Mouse (Mus musculus) ovary, postnatal 10 days (tissue): ENCODE data around the gene Abhd17c.
A peak's percentile ranks its signal among the peaks of the same experiment; 100 is the strongest.

Experiments used
- DNase-seq: peaks from one replicate; pipeline ENCODE4 v3.0.0; 2022; ENCODE audit warnings: low spot score

Gene Abhd17c

DNA sequence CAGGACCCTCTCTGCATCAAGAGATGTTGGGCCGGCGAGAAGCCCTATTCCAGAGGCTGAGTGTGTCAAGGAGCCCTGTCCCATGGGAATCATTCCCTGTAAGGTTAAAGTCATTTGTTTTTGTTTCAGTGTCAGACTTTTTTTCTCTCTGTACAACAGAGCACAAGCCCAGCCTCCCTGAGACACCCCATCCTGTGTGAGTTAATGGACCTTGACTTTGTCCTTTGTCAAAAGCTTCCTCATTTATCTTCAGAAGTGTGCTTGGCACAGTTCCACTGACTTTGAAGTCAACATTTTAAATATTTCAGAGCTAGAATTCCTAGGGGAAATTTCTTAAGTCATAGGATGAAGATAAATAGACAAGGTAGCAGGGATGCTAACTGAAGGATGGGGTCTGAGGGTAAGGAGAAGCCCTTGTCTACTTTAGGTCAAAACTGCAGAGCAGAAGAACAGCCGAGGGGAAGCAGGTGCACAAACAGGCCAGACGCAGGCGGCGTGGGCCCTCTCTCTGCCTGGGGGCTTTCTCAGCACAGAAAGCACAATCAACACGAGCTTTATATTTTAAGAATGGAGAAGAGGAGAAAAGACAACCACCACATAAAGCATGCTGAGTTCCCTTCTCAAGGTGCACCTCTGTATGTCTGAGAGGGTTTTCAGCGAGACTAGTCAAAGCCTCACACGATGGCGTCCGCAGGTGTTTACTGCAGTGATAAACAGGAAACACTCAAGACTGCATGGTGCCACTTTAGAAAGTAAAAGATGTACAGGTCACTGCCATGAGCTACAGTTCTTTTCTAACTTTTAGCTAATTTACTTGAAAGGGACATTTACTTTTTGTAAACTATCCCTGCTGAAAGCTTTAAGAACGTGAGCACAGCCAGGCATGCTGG lies 32.2 kb downstream of the Abhd17c start:
- DNase-seq, result no peak

DNA sequence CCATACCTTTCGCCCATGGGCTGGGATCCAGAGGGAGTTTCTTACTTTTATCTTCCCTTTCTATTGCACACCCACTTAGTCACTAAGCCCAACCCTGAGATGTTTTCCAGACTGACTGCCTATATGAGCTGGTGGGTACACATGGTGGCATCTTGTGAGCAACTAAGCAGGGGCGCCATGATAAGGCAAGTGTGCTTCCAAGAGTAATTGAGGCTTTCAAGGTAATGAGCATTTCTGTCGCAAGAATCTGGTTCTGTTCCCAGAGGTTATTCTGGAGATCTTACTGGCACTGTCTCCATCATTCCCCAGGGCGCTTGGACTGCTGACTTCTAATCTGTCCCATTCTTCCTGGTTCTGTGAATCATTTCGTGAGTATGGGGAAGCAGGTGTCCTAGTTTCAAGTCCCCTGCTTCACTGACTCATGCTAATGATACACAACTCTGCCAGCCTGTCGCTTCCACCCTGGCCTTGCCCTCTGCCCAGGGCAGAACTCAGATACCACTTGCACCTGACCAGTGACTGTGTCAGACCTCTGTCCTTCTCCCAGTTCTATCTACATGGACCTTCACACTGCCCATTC lies 34.1 kb downstream of the Abhd17c start:
- DNase-seq, result no peak

DNA sequence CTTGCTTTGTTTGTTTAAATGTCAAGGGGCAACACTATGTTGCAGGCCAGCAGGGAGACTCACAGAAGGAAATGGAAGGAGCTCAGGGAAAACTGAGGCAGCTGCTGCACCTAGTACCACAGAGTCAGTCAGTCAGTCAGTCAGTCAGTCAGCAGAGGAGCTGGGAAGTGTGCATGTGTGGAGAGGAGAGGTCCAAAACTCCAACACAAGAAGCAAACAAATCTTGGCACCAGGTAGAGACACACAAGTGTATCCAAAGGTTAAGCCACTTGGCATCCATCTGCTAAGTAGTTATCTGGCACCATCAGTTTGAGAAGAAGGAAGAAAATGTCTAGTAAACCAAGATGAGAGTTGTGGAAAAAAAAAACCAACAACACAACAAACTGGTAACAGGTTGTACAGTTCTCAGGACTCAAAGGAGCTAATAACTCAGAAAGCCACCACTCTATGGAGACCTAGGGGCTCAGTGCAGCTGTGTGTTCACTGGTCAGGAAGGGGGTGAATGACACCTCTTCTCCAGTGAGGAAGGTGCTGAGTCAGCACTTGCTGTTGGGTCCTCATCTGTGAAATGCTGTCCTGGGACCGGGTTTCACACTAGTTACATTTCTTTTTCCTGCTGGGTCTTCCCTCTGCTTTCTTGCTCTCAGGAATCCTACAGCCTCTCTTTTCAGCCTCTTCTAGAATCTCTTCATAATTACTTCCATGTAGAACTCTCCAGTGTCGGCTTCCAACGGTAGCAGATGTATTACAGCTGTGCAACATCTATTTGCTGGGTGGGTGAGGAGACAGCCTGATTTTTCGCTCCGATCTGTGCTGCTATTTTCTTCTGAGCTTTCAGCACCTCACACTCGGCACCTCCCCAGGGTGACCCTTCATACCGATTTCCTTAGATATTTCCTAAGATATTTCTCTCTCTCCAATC lies 34.8 kb downstream of the Abhd17c start:
- no peak for DNase-seq

DNA sequence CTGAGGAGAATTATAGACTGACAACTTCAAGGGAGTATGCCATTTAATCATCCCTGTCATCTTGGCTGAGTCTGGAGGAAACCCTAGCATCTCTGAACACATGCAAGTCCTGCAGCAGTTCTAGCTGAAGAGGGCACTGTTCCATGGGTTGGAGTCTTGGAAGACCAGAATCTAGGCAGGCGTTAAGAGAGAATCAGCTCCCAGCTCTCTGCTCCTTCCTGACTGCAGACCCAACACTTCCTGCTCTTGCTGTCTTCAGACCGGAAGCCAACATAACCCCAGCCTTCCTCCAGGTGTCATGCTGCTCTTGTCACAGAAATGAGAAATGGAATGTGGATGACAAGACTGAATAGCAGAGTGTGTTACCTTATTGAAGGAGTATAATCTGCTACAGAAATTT lies 36.3 kb downstream of the Abhd17c start:
- DNase-seq, result no peak

DNA sequence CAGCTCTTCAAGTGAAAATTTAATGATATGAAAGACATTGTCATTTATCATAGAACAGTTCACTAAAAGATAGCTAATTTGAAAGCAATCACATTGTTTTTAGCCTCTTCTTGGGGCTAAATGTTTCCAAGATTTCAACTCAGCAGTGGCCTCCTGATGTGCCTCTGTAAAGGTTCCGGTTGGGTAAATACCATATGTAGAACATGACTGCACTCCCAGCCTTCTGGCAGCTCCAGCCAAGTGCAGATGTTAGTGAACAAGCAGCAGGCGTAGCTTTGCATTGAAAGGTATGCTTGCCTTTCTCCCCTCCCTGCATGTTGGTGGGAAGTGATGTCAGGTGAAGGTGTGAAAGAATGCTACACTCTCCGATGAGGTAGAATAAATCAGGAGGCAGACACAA lies 36.9 kb downstream of the Abhd17c start:
- DNase-seq, result no peak

DNA sequence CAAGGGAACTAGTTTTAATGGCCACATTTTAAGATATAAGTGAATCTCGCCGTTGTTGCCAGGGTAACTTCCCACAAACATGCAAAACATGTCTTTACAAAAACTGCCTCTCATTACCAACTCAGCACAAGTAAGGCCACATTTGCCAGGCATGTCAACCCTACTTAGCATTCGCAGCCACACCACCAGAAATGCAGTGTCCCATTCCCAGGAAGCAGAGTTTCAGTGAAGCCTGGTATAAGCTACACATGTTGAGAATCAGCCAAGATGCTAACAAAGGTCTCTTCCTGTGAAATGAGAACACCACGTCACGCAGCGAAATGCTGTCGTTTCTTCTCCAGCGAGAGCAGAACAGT lies 38.7 kb downstream of the Abhd17c start:
- no peak for DNase-seq

DNA sequence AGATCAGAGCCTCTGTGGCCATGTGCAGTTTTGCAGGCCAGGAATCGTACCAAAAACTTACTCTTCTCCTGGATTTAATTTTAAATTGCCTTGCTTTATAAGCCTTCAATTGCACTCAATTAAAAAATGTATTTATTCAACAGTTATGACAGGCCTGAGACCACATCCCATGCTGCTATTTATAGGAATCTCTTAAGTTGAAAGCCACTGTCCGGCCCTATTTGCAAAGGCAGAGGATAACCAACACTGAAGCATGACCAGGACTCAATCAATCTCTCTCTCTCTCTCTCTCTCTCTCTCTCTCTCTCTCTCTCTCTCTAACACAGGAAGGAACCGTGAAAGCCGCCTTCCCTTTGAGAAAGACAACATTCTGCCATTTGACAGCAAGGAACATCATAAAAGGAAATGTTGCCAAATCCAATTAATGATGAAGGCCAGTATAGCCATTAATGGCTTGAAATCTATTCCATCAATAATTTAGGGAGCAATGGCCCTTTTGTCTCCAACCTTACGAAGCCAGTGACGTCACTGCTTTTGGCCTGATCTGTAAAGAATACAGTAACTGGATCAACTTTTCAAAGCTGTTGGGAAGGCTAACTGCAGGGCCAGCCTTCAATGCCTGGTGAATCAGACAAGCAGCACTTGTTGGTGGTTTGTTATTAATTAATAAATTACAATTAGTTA lies 39.2 kb downstream of the Abhd17c start:
- DNase-seq, result no peak

DNA sequence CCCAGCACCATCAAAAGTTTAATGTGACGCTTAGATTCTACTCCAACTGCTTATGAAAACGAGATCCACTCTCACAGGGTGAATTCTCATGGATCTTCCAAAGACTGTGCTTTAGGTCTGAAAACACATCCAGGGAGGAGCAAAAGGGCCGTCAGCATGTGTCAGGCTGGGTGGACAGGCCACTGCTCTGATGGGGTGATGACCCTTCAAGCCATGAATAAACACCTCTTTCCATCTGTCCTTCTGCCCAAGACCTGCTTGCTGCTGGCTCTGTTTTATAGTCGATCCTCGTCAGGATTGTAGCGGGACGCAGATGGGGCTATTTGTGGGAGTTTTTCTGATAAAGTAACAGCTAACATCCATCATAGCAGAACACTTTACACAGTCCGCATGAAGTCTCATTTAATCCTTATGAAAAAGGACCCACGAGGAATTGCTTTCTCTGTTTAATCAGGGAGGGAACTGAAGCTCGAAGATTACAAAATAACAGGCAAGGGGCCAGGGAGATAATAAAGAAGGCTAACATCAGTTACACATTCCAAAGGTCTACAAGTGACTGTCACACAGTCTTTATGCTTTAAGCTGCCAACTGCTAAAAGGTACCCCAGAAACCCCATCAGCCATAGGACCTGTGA lies 39.9 kb downstream of the Abhd17c start:
- no peak for DNase-seq

DNA sequence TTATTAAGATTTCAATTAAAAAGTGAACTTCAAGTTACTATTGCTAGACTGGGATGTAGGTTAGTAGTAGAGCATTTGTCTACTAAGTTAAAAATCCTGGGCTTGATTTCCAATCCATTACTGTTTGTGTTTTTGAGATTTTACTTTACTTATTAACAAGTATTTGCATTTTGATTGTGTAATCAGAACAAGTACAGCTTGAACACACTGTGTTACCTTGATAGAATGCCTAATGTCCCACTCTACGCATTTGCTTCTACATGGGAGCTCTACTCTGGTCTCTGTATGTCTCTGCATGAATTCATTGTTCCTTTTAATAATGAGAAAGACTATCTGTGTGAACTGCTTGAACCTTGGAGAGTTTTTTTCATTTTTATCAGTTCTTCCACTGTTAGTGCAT lies 44.8 kb downstream of the Abhd17c start:
- DNase-seq, result no peak

DNA sequence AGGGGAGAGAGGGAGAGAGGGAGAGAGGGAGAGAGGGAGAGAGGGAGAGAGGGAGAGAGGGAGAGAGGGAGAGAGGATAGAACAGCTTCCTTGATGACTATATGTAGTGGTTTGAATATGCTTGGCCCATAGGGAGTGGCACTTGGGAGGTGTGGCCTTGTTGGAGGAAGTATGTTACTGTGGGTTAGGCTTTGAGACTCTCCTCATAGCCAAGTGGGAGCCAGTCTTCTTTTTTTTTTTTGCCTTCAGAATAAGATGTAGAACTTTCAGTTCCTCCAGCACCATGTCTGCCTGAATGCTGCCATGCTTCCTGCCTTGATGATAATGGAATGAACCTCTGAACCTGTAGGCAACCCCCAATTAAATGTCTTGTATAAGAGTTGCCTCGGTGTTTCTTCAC lies 49.1 kb downstream of the Abhd17c start:
- DNase-seq, result no peak

DNA sequence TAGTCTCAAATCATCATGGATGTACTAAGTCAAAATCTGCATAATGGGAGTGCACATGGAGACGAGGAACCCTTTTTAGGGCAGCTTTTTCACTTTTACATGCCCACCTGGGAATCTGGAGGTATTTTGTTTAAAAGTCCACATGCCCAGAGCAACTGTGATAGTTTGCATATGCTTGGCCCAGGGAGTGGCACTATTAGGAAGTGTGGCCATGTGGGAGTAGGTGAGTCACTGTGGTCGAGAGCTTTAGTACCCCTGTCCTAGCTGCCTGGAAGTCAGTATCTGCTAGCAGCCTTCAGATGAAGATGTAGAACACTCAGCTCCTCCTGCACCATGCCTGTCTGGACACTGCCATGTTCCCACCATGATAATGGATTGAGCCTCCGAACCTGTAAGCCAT lies 51.0 kb downstream of the Abhd17c start:
- DNase-seq, result no peak

DNA sequence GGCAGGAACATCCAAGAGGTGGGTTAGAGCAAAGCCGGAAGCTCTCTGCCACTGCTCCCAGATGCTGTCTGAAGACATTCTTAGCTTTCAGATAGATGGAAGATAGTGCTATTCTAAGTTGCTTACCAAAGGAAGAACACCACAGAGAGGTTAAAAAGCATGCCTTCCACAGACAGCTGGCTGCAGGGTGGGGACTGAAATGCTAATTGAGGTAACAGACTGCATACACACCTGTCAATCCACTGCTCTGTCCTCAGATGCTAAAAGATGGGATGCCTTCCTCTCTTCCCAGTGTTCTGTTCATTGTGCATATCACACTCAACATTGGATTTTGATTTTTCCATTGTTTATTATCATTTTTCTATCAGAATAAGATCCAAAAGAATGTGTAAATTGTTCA lies 53.6 kb downstream of the Abhd17c start:
- DNase-seq, result no peak

DNA sequence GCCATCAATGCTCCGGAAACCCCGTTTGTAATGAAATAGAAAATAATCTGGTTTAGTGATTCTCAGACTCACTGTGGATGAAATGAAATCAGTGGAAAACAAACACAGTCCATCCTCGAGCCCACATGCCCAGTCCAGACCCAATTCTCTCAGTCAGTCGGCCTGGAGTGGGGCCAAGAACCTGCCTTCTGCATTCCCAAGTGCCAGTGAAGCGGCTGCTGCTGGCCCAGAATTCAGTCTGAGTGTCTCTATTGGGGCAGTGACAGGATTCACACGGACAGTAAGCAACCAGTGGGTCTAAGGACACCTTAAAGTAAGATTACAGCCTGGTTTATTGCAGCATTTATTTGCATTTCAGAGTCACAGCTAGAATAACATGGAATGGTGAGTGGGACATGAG lies 55.2 kb downstream of the Abhd17c start:
- no peak for DNase-seq

DNA sequence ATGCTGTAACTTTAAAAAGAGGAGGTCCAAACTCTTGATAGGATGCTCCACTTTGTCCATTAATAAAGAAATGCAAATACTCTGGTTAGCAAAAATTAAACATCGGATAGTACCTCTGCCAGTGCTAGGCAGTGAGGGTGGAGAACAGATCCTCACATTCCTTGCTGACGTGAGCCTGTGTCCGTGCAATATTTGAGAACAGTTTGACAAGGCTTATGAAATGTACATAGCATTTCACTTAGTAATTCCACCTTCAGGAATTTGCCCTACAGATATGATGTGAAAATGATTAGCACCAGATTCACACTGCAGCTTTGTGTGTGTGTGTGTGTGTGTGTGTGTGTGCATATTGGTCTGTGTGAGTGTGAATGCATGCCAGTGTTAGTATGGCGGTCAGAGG lies 60.9 kb downstream of the Abhd17c start:
- DNase-seq, result no peak

DNA sequence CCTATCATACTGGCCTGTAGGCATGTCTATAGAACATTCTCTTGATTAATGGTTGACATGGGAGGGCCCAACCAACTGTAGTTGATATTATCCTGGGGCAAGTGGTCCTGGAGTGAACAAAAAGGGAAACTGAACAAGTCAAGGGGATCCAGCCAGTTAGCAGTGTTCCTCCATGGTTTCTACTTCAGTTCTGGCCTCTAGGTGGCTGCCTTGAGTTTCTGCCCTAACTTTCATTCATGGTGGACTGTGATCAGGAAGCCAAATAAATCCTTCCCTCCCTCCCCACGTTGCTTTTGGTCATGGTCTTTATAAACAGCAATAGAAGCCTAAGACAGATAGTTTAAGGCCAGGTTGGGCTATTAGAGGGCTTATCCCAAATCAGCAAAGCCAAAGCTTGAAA lies 61.9 kb downstream of the Abhd17c start:
- no peak for DNase-seq

DNA sequence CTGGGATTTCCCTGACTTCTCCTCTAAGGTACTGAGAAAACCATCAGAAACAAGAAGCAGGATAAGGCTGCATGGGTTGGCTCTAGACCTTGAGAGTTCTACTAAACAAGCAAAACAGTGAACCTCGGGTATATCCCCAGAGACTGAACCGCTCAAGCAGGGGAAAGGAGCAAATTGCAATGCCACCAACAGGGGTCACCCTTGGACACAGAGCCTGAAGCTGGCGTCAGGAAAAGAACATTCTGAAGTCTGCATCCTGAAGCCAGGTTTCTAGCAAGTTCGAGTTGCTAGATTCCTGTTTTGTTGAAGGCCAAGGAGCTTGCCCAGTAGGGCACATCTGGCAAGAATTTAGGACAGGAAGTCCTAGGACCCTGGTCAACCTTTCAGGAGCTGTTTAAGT lies 62.7 kb downstream of the Abhd17c start:
- DNase-seq, result peak; percentile 45

DNA sequence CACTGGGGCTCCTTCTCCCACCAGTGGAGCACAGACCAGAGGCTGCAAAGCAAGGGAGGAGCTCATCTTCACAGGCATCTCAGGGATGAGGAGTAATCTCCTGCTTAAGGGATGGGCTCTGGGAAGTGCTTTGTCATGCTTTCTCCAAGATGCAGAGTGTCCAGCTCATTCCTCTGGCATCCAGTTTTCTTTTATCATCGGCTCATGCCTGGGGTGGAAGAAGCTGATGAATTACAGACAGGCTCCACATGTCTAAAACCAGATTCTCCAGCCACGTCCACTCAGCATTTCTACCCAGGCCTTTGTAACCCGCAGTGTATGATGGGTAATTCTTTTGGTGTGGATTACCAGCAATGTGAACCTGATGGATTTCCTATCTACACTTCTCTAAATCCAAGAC lies 63.5 kb downstream of the Abhd17c start:
- no peak for DNase-seq

DNA sequence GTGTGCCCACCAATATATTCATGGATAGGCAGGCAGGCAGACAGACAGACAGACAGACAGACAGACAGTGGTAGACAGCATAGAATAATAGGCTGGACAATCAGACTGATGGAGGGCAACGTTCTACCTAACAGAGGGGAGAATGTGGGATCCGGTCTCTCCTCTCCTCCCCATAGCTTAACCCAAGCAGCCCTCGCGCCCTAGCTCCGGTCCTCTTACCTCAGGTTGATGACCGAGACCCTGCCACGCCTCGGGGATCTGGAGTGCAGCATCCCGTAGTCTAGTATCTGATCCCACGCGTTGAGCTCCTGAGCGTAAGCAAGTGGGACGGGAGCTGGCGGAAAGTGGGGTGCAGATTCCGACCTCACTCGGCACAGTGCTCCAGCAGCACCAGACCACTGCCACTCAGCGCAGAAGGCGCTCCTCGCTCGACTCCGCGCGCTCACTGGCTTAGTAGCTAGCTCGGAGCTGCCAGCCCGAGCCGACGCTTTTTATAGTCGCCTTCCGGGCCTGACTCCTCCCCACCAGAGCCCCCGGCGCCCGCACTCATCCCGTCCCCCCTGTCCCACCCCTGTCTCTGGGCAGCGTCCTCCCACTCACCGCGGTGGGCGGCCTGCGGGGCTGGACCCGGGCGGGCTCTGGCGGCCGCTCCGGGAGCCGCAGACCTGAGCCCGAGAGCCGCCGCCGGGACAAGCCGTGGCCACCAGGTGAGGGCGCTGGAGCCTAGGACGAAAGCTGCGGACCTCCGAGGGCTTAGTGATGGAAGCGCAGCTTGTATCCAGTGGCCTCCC lies 65.5 kb downstream of the Abhd17c start, which contains the start of gene Cemip:
Gene Cemip, minus strand, starts transcription at position 464 of the 791 bp plus-strand sequence.
- DNase-seq, result peak; percentile 72

DNA sequence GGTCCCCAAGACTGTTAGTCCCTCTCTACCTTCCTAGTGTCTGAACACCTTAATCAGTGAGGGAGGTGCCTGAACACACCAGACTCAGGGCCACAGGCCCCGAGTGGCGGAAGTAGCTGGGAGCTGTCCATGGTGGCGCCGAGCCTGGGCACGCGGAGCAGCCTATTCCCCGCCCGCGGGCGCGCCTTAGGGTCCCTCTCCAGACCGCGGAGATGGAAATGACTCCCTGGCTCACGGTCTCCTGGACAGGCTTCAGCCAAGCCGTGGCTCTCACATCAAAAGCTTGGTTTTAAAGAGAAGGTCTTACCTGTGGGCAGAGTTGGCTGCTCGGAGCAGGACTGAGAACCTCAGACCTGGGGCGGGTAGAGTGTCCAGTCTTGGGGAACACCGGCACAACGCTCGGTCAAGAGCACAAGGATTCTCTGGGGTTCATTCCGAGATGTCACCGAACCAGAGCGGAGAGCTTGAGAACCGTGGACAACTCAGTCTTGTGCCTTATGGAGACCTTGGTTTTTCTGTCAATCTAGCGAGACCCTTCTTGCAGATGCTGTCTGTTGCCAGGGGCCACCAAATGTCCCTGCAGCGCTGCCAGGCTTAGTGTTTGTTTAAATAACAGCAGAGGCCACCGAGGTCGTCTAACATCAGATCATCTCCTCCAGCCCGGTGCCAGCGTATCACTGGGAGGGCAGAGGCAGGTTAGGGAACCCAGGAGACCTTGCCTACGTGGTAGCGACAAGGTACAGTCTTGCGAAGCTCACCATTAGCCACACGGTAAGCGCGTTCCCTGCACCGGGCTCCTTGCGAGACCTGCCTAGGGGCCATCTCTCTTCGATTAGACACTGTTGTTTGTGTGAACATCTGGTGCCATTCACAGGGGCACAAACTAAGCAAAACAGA lies 66.4 kb downstream of the Abhd17c start:
- DNase-seq, result peak; percentile 53
